Mouse (Mus musculus) lung, postnatal 25 days (tissue): ENCODE measurements at regions not wholly inside any gene's neighbourhood (a gene's known extent, or its start where the extent isn't known, plus 50 kb on each side); places are given as distances from the start of the nearest gene placed in this dataset.
A peak's percentile ranks its signal among the peaks of the same experiment; 100 is the strongest.

Experiments
- DNase-seq: peaks from one replicate; pipeline ENCODE4 v3.0.0; 2022; ENCODE audit warnings: low spot score

- no peak for DNase-seq
Observed at GRCm38 (mm10) chr4:48725660-48726348, 62.5 kb downstream of the Cavin4 start.

GRCm38 (mm10) chr4:48726349-48726835 is 63.1 kb downstream of the Cavin4 start:
- DNase-seq: no peak

DNA sequence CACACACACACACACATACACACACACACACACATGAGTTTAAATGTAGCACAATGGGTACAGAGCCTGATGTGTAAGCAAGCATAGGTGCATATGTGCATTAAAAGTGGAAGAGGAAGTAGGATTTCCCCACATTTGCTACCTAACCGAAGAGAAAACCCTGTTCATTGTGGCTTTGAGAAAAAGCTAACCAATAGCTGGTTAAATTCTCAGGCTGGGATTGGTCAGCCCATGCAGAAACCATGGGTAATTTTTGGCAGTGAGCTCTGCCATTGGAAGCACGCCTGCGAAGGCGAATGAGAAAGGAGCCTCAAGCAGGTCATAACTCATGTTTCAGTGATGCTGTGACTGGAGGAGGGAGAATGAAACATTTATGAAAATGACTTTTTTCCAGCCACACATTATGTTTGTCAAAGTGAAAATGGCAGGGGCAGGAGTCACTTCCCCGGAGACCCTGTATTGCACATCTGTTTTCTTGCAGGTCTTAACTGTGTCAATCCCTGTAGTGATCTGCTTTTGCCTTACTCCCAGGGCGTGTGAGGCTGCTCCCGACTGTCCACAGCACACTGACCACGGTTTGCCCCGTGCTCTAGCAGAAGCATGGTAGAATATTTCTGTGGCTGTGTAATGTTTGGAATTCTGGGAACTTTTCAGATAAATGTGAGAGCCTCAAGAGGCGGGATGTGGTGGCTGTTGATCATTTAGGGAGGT is 71.7 kb downstream of the Cavin4 start:
- no peak for DNase-seq

GRCm38 (mm10) chr4:48746237-48746636 is 82.9 kb downstream of the Cavin4 start:
- peak; percentile 35 for DNase-seq

DNA sequence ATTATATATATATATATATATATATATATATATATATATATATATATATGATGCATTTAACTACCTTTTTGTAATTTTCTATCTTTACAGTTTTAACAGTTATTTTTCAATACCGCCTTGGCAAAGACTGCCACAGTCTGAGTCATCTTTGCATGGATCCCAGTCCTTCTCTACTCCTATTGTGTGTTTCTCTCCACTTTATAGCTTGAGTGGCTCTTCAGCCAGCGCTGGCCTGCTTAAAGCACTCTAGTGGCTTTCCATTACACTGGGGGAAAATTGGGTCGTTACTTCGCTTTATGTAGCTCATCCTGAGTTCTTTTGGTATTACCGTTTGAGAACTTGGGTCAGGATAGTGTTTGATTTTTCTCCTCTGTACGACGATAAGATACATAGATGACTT is 86.3 kb downstream of the Cavin4 start:
- peak; percentile 12 for DNase-seq

GRCm38 (mm10) chr4:48750087-48750486 is 86.8 kb downstream of the Cavin4 start:
- DNase-seq: no peak

DNA sequence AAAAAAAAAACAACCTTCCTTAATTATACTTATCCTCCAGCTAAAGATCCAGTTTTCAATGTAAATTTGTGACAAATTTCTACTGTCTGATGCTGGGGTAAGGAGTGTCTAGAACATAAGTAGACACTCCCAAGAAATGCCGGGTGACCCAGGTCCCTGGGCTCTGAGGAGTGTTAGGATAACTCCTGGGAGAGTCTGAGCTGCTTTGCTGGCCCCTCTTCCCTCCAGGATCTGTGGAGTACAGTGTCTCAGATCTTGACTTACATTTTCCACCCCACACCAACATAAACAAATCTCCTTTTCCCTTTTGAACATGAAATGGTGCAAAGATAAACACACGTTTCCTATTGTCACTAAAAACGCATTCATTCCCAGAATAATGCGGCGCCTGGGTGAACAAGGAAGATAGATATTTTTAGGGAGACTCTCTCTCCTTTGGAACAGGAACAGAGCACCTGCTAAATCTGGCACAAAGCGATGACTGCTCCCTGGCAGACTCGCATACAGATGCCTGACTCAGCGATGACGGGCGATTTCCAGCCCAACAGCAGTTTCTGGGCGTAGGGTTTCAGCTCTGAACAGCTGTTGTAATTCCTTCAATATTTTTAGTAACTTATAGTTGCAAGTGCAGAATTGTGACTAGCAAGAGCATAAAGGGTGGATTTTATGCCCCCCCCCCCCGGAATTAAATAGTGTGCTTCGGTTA is 91.3 kb downstream of the Cavin4 start:
- peak; percentile 8 for DNase-seq

- no peak for DNase-seq
Observed at GRCm38 (mm10) chr4:48760625-48761024, 97.3 kb downstream of the Cavin4 start.

- DNase-seq: no peak
Observed at GRCm38 (mm10) chr4:48766458-48766857, 103.1 kb downstream of the Cavin4 start.

- DNase-seq: no peak
Observed at GRCm38 (mm10) chr4:48770403-48770953, 107.2 kb downstream of the Cavin4 start.

DNA sequence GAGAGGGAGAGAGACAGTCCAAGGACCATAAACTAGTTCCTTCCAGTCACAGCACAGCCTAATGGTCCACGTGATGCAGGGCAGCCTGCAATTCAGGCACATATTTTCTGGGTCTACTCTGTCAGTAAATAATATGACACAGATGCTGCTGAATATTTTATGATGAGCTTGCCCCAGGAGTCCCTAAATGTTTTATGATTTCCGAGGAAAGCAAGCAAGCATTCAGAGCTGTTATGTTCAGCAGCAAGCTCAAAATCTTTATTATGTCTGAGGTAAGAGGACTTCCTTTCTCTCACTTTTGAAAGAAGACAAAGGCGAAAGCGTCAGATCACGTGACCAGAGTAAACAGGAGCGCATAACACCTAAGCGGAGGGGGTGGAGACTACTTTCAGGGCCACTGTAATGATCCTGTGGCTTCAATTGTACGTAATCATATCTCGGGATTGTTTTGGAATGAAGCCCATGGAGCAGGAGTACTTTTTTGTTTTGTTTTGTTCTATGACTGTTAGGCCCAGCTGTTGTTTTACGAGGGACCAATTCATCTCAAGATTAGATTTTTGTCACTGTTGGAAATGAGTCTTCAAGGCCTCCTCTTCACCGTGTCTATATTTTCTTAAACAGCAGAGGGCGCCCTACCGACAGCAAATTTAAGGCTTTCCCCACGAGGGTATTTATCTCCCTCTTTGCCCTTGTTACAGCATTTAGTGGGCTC is 107.8 kb downstream of the Cavin4 start:
- DNase-seq: peak; percentile 23

- no peak for DNase-seq
Observed at GRCm38 (mm10) chr4:48771836-48772235, 108.5 kb downstream of the Cavin4 start.

DNA sequence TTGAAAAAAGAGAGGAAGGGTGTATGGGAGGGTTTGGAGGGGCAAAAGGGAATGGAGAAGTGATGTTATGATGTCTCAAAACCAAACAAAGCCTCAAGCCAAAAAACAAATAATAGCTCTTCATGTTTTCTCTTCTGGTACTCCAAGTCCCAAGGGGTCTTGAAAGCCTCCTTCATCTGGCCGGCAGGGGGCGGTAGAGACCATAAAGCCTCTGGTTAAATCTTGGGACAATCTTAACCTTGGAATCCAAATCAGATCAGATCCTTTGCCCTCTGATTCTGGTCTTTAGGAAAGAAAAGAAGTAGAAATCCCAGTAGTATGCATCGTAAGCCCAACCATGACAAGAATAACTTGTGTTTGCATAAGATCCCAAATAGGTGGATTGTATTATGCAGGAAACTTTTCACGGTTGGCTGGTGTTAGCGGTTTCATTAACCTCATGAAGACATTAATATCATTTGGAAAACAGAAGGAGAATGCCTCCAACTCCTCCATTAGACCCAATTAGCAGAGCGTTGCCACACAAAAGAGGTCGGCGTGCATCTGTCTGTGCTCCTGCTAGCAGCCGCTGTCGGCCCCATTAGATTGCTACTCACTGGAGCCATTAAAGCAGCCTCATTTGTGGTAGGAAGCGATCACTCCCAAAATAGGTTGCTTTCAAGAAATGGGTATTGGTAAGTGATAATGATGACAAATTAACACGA is 116.0 kb downstream of the Cavin4 start:
- peak; percentile 25 for DNase-seq

- no peak for DNase-seq
Observed at GRCm38 (mm10) chr4:48779955-48780354, 116.6 kb downstream of the Cavin4 start.

GRCm38 (mm10) chr4:48781099-48781498 is 117.8 kb downstream of the Cavin4 start:
- DNase-seq: no peak

- DNase-seq: no peak
Observed at GRCm38 (mm10) chr4:48782686-48783085, 119.4 kb downstream of the Cavin4 start.

- no peak for DNase-seq
Observed at GRCm38 (mm10) chr4:48791096-48791495, 127.8 kb downstream of the Cavin4 start.

DNA sequence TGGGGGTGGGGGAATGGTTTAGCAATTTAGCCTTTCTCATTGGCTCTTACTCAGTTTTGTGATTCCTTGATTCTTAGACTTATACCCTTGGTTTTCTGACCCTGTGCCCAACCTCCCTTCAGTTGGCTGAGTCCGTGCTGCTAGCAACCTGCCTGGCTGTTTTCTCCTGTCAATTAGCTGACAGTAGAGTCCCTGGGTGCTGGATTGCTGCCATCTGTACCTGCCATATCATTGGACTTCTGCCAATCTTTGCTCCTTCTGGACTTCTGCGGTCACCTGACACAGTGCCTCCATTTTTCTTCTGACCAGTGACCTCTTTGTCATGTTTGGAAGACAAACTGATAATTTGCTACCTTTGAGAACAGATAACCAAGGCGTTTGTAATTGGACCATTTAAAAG is 140.5 kb downstream of the Cavin4 start:
- no peak for DNase-seq

GRCm38 (mm10) chr4:48808571-48808970 is 145.3 kb downstream of the Cavin4 start:
- DNase-seq: no peak

DNA sequence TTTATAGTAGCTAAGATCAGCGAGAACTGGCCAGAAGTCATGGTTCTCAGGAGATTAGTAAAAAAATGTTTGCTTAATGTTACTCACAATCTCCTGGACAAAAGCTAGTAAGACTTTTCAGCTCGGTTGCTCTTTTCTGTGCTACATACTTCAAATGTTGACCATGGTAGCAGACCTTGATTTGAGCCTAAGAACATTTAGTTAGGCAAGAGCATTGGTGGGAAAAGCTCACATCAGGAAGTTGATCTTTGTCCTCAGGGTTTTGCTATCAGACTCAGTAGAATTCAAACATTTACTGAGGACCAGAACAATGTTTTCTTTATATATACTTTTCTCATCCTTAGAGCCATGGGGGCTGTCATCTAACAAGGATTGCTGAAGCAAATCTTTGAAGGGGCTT is 170.4 kb downstream of the Cavin4 start:
- DNase-seq: no peak

GRCm38 (mm10) chr4:48842777-48843214 is 179.5 kb downstream of the Cavin4 start:
- no peak for DNase-seq
